Mouse (Mus musculus): ENCODE results near the gene Cenpa. TPM values are rescaled to one million over a fixed set of nuclear protein-coding genes. Genes with fewer than 3 reads are reported as not detected.

Cenpa gene
- polyA plus RNA-seq, 1 experiment, result 185 TPM

- H3K36me3 ChIP-seq (ENCODE audit: control insufficient read depth, insufficient read depth), result no peaks in the 10 kb centered on the region
- no peaks in the 10 kb centered on the region for H3K79me2 ChIP-seq (ENCODE audit: control insufficient read depth, insufficient read depth)
- H3ac ChIP-seq (ENCODE audit: control insufficient read depth, insufficient read length, low read depth), result no peak overlapping the region
- no peak overlapping the region for H3K4me3 ChIP-seq (ENCODE audit: insufficient read depth, poor library complexity, severe bottlenecking)
- H3K27me3 ChIP-seq (ENCODE audit: control insufficient read depth, insufficient read depth, insufficient read length), result peaks cover 37% of the 10 kb centered on the region
- H3K79me3 ChIP-seq (ENCODE audit: low read depth), result no peaks in the 10 kb centered on the region
- no peak for TF ChIP-seq MYOG (IDR thresholded peaks at IDR 0.05; ENCODE audit: control insufficient read depth, extremely low read depth, insufficient read length)
- TF ChIP-seq MYOD1 (IDR thresholded peaks at IDR 0.05; ENCODE audit: control insufficient read depth, insufficient read length, low read depth), result no peak
Measured at GRCm38 (mm10) chr5:30624311-30624710, 42.3 kb upstream of the Cenpa start.

DNA sequence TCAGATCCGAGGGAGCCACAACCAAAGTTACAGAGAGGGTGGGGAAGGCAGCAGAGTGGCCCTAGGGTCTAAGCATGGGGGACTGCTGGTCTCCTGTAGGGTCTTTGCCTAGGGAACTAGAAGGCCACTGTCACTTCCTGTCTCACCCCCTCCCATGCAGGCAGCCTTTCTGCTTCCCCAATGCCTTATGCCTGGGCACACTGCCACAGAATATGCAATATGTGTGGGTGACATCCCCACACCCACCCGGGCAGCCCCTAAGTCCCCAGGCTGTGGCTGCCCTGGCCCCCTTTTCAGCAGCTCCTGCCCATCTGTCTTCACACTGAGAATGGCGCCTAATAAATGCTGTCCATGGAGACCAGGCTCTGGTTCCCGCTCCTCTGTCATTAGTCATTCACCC, 41.7 kb upstream of the Cenpa start:
- Histone ChIP-seq H3ac (ENCODE audit: control insufficient read depth, insufficient read length, low read depth) (no peak overlapping the region), H3K36me3 (ENCODE audit: control insufficient read depth, insufficient read depth) (no peaks in the 10 kb centered on the region), H3K27me3 (ENCODE audit: control insufficient read depth, insufficient read depth, insufficient read length) (peaks cover 41% of the 10 kb centered on the region), H3K79me2 (ENCODE audit: control insufficient read depth, insufficient read depth) (no peaks in the 10 kb centered on the region), H3K79me3 (ENCODE audit: low read depth) (no peaks in the 10 kb centered on the region), H3K4me3 (ENCODE audit: insufficient read depth, poor library complexity, severe bottlenecking) (no peak overlapping the region)
- no peak for TF ChIP-seq CEBPB (IDR thresholded peaks at IDR 0.05; ENCODE audit: low read depth)
- TF ChIP-seq FOSL1 (IDR thresholded peaks at IDR 0.05; ENCODE audit: insufficient read depth, low read length, poor library complexity, severe bottlenecking), result no peak
- no peak for TF ChIP-seq MYOD1 (IDR thresholded peaks at IDR 0.05; ENCODE audit: control insufficient read depth, insufficient read length, low read depth)
- TF ChIP-seq MAX (IDR thresholded peaks at IDR 0.05), result no peak
- no peak for TF ChIP-seq MYOG (IDR thresholded peaks at IDR 0.05; ENCODE audit: control insufficient read depth, extremely low read depth, insufficient read length)
- no peak for TF ChIP-seq CTCF (IDR thresholded peaks at IDR 0.05; ENCODE audit: control insufficient read depth, insufficient read depth, insufficient read length)
- TF ChIP-seq USF1 (IDR thresholded peaks at IDR 0.05; ENCODE audit: low read depth), result no peak

DNA sequence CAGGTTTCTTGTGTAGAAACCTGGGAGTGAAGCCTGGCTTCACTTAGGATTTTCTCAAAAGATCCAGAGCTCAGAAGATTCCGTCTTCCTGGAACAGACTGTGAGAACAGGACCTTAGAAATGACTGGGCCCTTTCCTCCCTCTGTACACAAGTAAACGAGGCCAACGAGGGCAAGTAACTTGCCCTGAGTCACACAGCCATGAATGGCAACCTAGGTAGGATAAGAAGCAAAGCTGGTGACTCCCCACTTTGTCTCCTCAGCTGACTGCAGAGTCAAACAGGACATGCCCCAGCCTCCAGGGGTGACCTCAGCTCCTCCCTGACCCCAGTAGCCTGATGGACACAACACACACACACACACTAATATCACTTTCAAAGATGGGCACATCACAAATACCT, 41.2 kb upstream of the Cenpa start:
- H3ac ChIP-seq (ENCODE audit: control insufficient read depth, insufficient read length, low read depth), result no peak overlapping the region
- no peak overlapping the region for H3K4me3 ChIP-seq (ENCODE audit: insufficient read depth, poor library complexity, severe bottlenecking)
- H3K79me3 ChIP-seq (ENCODE audit: low read depth), result no peaks in the 10 kb centered on the region
- no peak for TF ChIP-seq MAX (IDR thresholded peaks at IDR 0.05)
- no peak for TF ChIP-seq CEBPB (IDR thresholded peaks at IDR 0.05; ENCODE audit: low read depth)
- TF ChIP-seq MYOD1 (IDR thresholded peaks at IDR 0.05; ENCODE audit: control insufficient read depth, insufficient read length, low read depth), result no peak
- TF ChIP-seq MYOG (IDR thresholded peaks at IDR 0.05; ENCODE audit: control insufficient read depth, extremely low read depth, insufficient read length), result no peak
- H3K36me3 ChIP-seq (ENCODE audit: control insufficient read depth, insufficient read depth), result no peaks in the 10 kb centered on the region
- peaks cover 43% of the 10 kb centered on the region for H3K27me3 ChIP-seq (ENCODE audit: control insufficient read depth, insufficient read depth, insufficient read length)
- no peaks in the 10 kb centered on the region for H3K79me2 ChIP-seq (ENCODE audit: control insufficient read depth, insufficient read depth)

- TF ChIP-seq CTCF (IDR thresholded peaks at IDR 0.05; ENCODE audit: control insufficient read depth, insufficient read depth, insufficient read length) (no peak), CEBPB (IDR thresholded peaks at IDR 0.05; ENCODE audit: low read depth) (no peak), MAX (IDR thresholded peaks at IDR 0.05) (no peak), MYOG (IDR thresholded peaks at IDR 0.05; ENCODE audit: control insufficient read depth, extremely low read depth, insufficient read length) (no peak), USF1 (IDR thresholded peaks at IDR 0.05; ENCODE audit: low read depth) (no peak), MYOD1 (IDR thresholded peaks at IDR 0.05; ENCODE audit: control insufficient read depth, insufficient read length, low read depth) (no peak), FOSL1 (IDR thresholded peaks at IDR 0.05; ENCODE audit: insufficient read depth, low read length, poor library complexity, severe bottlenecking) (no peak)
- H3K36me3 ChIP-seq (ENCODE audit: control insufficient read depth, insufficient read depth), result no peaks in the 10 kb centered on the region
- no peaks in the 10 kb centered on the region for H3K79me3 ChIP-seq (ENCODE audit: low read depth)
- H3ac ChIP-seq (ENCODE audit: control insufficient read depth, insufficient read length, low read depth), result no peak overlapping the region
- H3K4me3 ChIP-seq (ENCODE audit: insufficient read depth, poor library complexity, severe bottlenecking), result no peak overlapping the region
- peaks cover 43% of the 10 kb centered on the region for H3K27me3 ChIP-seq (ENCODE audit: control insufficient read depth, insufficient read depth, insufficient read length)
- no peaks in the 10 kb centered on the region for H3K79me2 ChIP-seq (ENCODE audit: control insufficient read depth, insufficient read depth)
Measured at GRCm38 (mm10) chr5:30626331-30627105, 40.1 kb upstream of the Cenpa start.

- H3K79me3 ChIP-seq (ENCODE audit: low read depth), result no peaks in the 10 kb centered on the region
Measured at GRCm38 (mm10) chr5:30628511-30628910, 38.1 kb upstream of the Cenpa start.

DNA sequence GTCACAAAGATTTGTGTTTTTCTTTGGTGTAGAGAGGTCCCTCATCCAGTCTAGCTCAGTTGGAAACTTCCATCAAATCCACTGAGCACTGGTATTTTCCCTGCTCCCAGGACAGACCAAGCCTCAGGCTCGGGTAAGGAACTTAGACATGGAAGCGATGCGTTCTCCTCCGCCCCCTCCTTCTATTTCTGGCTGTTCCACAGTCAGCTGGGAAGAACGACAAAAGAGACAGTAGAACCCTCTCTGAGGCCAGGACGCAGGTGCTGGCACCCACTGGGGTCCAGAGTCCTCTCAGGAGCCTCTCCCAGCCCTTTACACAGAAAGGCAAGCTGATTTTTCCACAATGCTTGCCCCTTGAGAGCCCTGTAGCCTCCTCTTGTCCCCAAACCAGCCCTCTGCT, 36.2 kb upstream of the Cenpa start:
- peaks cover 28% of the 10 kb centered on the region for H3K27me3 ChIP-seq (ENCODE audit: control insufficient read depth, insufficient read depth, insufficient read length)
- no peaks in the 10 kb centered on the region for H3K36me3 ChIP-seq (ENCODE audit: control insufficient read depth, insufficient read depth)
- H3K79me2 ChIP-seq (ENCODE audit: control insufficient read depth, insufficient read depth), result no peaks in the 10 kb centered on the region
- H3ac ChIP-seq (ENCODE audit: control insufficient read depth, insufficient read length, low read depth), result no peak overlapping the region
- H3K4me3 ChIP-seq (ENCODE audit: insufficient read depth, poor library complexity, severe bottlenecking), result no peak overlapping the region
- no peaks in the 10 kb centered on the region for H3K79me3 ChIP-seq (ENCODE audit: low read depth)
- no peak for TF ChIP-seq USF1 (IDR thresholded peaks at IDR 0.05; ENCODE audit: low read depth)
- TF ChIP-seq CTCF (IDR thresholded peaks at IDR 0.05; ENCODE audit: control insufficient read depth, insufficient read depth, insufficient read length), result no peak
- TF ChIP-seq MAX (IDR thresholded peaks at IDR 0.05), result no peak
- no peak for TF ChIP-seq FOSL1 (IDR thresholded peaks at IDR 0.05; ENCODE audit: insufficient read depth, low read length, poor library complexity, severe bottlenecking)
- TF ChIP-seq MYOD1 (IDR thresholded peaks at IDR 0.05; ENCODE audit: control insufficient read depth, insufficient read length, low read depth), result no peak
- no peak for TF ChIP-seq CEBPB (IDR thresholded peaks at IDR 0.05; ENCODE audit: low read depth)
- no peak for TF ChIP-seq MYOG (IDR thresholded peaks at IDR 0.05; ENCODE audit: control insufficient read depth, extremely low read depth, insufficient read length)

More at GRCm38 (mm10) chr5:30628511-30628910, 38.1 kb upstream of the Cenpa start:
- TF ChIP-seq CTCF (IDR thresholded peaks at IDR 0.05; ENCODE audit: control insufficient read depth, insufficient read depth, insufficient read length) (no peak), MYOG (IDR thresholded peaks at IDR 0.05; ENCODE audit: control insufficient read depth, extremely low read depth, insufficient read length) (no peak)
- H3K79me2 ChIP-seq (ENCODE audit: control insufficient read depth, insufficient read depth), result no peaks in the 10 kb centered on the region
- H3ac ChIP-seq (ENCODE audit: control insufficient read depth, insufficient read length, low read depth), result no peak overlapping the region
- H3K36me3 ChIP-seq (ENCODE audit: control insufficient read depth, insufficient read depth), result no peaks in the 10 kb centered on the region
- H3K4me3 ChIP-seq (ENCODE audit: insufficient read depth, poor library complexity, severe bottlenecking), result no peak overlapping the region
- peaks cover 35% of the 10 kb centered on the region for H3K27me3 ChIP-seq (ENCODE audit: control insufficient read depth, insufficient read depth, insufficient read length)
